Mouse (Mus musculus) embryonic facial prominence, embryonic 15.5 days (tissue): Measurements from ENCODE around the gene Ccdc124. TPM values are rescaled to one million over a fixed set of nuclear protein-coding genes. Genes with fewer than 3 reads are reported as not detected.
"Not testable (repeated sequence)": the region's sequence is repeated elsewhere in the genome, so short reads cannot be mapped to it uniquely, and the experiment has no call there.

Experiments used
- ATAC-seq: fragments of 200-750 bp; cut with Nextera tagmentation; 2 replicates; pipeline ENCODE4 v1.8.0; 2017; ENCODE audit warnings: low read depth, moderate TSS enrichment; ENCODE audit not compliant: insufficient number of reproducible peaks, low FRiP score, low TSS enrichment
- H3K27ac ChIP-seq: fragments of 300-500 bp; sonication (generic); replicated peaks from 2 replicates; pipeline ENCODE4 v1.5.1; 2015; ENCODE audit warnings: mild to moderate bottlenecking, inconsistent platforms
- H3K27me3 ChIP-seq: fragments of 300-500 bp; sonication (generic); 2 replicates; pipeline ENCODE4 v1.6.1; 2015; ENCODE audit warnings: inconsistent platforms
- H3K36me3 ChIP-seq: fragments of 300-500 bp; sonication (generic); 2 replicates; pipeline ENCODE4 v1.6.1; 2015; ENCODE audit warnings: mild to moderate bottlenecking, inconsistent platforms
- H3K4me1 ChIP-seq: fragments of 300-500 bp; sonication (generic); 2 replicates; pipeline ENCODE4 v1.6.1; 2015; ENCODE audit warnings: inconsistent platforms
- H3K4me2 ChIP-seq: fragments of 300-500 bp; sonication (generic); replicated peaks from 2 replicates; pipeline ENCODE4 v1.6.1; 2015; ENCODE audit warnings: mild to moderate bottlenecking, inconsistent platforms
- H3K4me3 ChIP-seq: fragments of 300-500 bp; sonication (generic); replicated peaks from 2 replicates; pipeline ENCODE4 v1.5.1; 2015; ENCODE audit warnings: mild to moderate bottlenecking, inconsistent platforms
- H3K9ac ChIP-seq: fragments of 300-500 bp; sonication (generic); 2 replicates; pipeline ENCODE4 v1.6.1; 2015; ENCODE audit warnings: inconsistent platforms
- H3K9me3 ChIP-seq: fragments of 300-500 bp; sonication (generic); replicated peaks from 2 replicates; pipeline ENCODE4 v1.6.1; 2016; ENCODE audit warnings: inconsistent platforms
- WGBS: fragments of 180-500 bp; shearing (Covaris S2); methylation state at CpG from one replicate; pipeline ENCODE4 v1.1.7; 2015; 5-methylcytosine and 5-hydroxymethylcytosine counted together
- polyA plus RNA-seq: library from polyadenylated mRNA; unstranded; fragments of >200 nt; fragmentation: Nextera tagmentation; extraction: Ambion mirVana; gene quantifications from 2 replicates; pipeline ENCODE4 v1.2.1, GENCODE M21; 2015

The Ccdc124 gene
- polyA plus RNA-seq, 1 experiment from 2014 or later = 99.6 TPM

DNA sequence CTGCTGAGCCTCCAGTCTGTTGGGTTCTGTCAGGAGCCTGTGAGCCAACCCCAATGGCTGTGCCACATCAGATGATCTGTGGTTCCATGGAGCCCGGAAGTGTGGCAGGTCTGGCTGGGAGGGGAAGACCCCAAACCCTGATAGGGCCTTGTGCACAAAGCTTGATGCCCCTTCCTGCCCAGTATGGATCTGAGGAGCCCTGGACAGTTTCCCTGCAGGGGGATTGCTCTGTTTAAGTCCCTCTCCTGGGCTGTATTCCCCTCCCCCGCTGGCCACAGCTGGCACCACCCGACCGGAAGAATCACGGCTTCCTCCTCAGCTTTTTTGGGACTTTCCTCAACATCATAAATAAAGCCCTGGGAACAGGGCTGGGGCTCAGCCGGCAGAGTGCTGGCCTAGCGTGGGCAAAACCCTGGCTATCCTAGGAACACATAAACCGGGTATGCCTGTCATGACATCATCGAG is 40.7 kb downstream of the Ccdc124 start:
- peaks cover 11% of the 10 kb centered on the region; the same call in 1 of the 2 replicates for H3K36me3 ChIP-seq
- H3K9ac ChIP-seq = no peak overlapping the region
- no peak for ATAC-seq
- WGBS = 52% methylated on average over 9 of the region's 9 CpGs
- peaks cover 3% of the 10 kb centered on the region for H3K4me1 ChIP-seq
- no peak overlapping the region for H3K4me3 ChIP-seq
- H3K4me2 ChIP-seq = no peak overlapping the region
- H3K27me3 ChIP-seq = no peaks in the 10 kb centered on the region
- no peak overlapping the region for H3K27ac ChIP-seq
- H3K9me3 ChIP-seq = no peaks in the 10 kb centered on the region

- H3K4me2 ChIP-seq = no peak overlapping the region
- no peak overlapping the region for H3K4me3 ChIP-seq
- no peak for ATAC-seq
- no peak overlapping the region for H3K9ac ChIP-seq
- H3K9me3 ChIP-seq = no peaks in the 10 kb centered on the region
- H3K27me3 ChIP-seq = no peaks in the 10 kb centered on the region
- peaks cover 11% of the 10 kb centered on the region; the same call in 1 of the 2 replicates for H3K36me3 ChIP-seq
- H3K27ac ChIP-seq = no peak overlapping the region
- peaks cover 3% of the 10 kb centered on the region for H3K4me1 ChIP-seq
- WGBS = 72% methylated on average over 11 of the region's 11 CpGs
Observed at GRCm38 (mm10) chr8:70832371-70832770, 41.4 kb downstream of the Ccdc124 start.

DNA sequence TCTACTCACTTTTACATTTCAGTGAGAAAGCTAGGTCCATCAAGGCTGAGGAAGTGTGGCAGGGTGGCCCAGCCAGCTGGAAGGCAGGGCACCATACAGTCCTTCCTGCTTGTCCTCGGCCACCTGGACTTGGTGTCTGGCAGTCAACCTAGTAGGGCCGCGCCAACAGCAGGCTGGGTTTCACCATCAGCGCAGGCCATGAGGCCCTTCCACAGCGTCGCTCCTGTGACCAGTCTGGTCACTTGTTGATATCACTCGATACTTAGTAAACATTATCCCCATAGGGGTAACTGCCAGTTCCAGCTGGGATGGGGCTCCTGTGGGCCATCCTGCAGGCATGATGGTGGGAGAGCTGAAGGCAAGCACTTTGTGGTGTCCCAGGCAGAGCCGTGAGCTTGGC is 42.2 kb downstream of the Ccdc124 start:
- ATAC-seq = no peak
- Histone ChIP-seq H3K4me3 (no peak overlapping the region), H3K27ac (no peak overlapping the region), H3K9me3 (no peaks in the 10 kb centered on the region), H3K36me3 (peaks cover 7% of the 10 kb centered on the region; the same call in 1 of the 2 replicates), H3K4me1 (peaks cover 3% of the 10 kb centered on the region), H3K4me2 (no peak overlapping the region), H3K9ac (no peak overlapping the region), H3K27me3 (no peaks in the 10 kb centered on the region)
- WGBS = 86% methylated on average over 8 of the region's 8 CpGs

DNA sequence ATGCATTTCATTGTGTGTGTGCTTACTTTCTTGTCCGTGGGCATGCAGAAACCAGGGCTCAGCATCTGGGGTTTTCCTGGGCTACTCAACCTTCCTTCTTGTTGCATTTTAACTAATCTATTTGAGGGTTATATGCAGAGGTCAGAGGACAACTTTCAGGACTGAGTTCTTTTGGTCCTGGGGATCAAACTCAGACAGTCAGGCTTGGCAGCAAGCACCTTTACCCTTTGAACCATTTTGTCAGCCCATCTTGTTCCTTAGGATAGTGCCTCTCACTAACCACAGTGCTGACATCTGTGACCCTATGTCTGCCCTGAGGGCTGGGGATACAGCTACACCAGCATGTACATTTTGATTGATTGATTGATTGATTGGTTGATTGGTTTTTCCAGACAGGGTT is 45.9 kb downstream of the Ccdc124 start:
- WGBS = 83% methylated on average over 1 of the region's 1 CpGs
- Histone ChIP-seq H3K36me3 (no peaks in the 10 kb centered on the region), H3K27me3 (no peaks in the 10 kb centered on the region), H3K4me3 (no peak overlapping the region), H3K9me3 (no peaks in the 10 kb centered on the region), H3K4me2 (no peak overlapping the region), H3K27ac (no peak overlapping the region), H3K9ac (no peak overlapping the region), H3K4me1 (no peaks in the 10 kb centered on the region)
- ATAC-seq = no peak

DNA sequence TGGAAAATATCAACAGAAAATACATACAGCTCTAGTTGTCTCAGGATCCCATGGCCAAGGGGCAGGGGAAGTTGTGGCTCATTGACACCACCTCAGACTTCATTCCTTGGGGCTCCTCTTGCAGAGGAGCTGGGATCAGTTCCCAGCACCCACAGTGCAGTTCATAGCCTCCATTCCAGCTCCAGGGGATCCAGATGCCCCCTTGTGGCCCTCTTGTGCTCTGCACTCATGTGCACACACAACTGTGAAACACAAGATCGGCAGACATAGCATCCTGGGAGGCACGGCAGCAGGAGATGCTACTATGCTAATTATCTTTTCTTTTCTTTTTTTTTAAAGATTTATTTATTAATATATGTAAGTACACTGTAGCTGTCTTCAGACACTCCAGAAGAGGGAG is 46.7 kb downstream of the Ccdc124 start:
- Histone ChIP-seq H3K4me3 (no peak overlapping the region), H3K27ac (no peak overlapping the region), H3K9ac (no peak overlapping the region), H3K9me3 (no peaks in the 10 kb centered on the region), H3K27me3 (no peaks in the 10 kb centered on the region), H3K4me1 (0 out of 2 replicates have a peak, but pooled peaks cover under 1% of the 10 kb centered on the region), H3K4me2 (no peak overlapping the region), H3K36me3 (no peaks in the 10 kb centered on the region)
- WGBS = 96% methylated on average over 2 of the region's 2 CpGs
- no peak for ATAC-seq

- Histone ChIP-seq H3K4me1 (peaks cover 7% of the 10 kb centered on the region; the same call in 1 of the 2 replicates), H3K4me2 (no peak overlapping the region), H3K27ac (no peak overlapping the region), H3K4me3 (no peak overlapping the region), H3K9me3 (no peaks in the 10 kb centered on the region), H3K36me3 (no peaks in the 10 kb centered on the region), H3K9ac (no peak overlapping the region), H3K27me3 (0 out of 2 replicates have a peak, but pooled peaks cover 2% of the 10 kb centered on the region)
- 75% methylated on average over 8 of the region's 8 CpGs for WGBS
- no peak for ATAC-seq
Observed at GRCm38 (mm10) chr8:70825816-70826215, 47.9 kb downstream of the Ccdc124 start.

- no peak for ATAC-seq
- Histone ChIP-seq H3K4me2 (no peak overlapping the region), H3K9ac (no peak overlapping the region), H3K4me1 (peaks cover 15% of the 10 kb centered on the region; the same call in 1 of the 2 replicates), H3K27ac (no peak overlapping the region), H3K36me3 (no peaks in the 10 kb centered on the region), H3K4me3 (no peak overlapping the region), H3K9me3 (no peaks in the 10 kb centered on the region; the same call in 1 of the 2 replicates), H3K27me3 (0 out of 2 replicates have a peak, but pooled peaks cover 7% of the 10 kb centered on the region)
- WGBS = 81% methylated on average over 7 of the region's 7 CpGs
Observed at GRCm38 (mm10) chr8:70823802-70824201, 49.9 kb downstream of the Ccdc124 start.

- not testable (repeated sequence) for H3K4me2 ChIP-seq, H3K36me3 ChIP-seq, H3K27me3 ChIP-seq, H3K27ac ChIP-seq, ATAC-seq, H3K4me3 ChIP-seq, H3K9ac ChIP-seq, H3K9me3 ChIP-seq
- WGBS = 84% methylated on average over 3 of the region's 3 CpGs
- peaks cover 15% of the 10 kb centered on the region; the same call in 1 of the 2 replicates for H3K4me1 ChIP-seq
Observed at GRCm38 (mm10) chr8:70822594-70822993, 51.1 kb downstream of the Ccdc124 start.

DNA sequence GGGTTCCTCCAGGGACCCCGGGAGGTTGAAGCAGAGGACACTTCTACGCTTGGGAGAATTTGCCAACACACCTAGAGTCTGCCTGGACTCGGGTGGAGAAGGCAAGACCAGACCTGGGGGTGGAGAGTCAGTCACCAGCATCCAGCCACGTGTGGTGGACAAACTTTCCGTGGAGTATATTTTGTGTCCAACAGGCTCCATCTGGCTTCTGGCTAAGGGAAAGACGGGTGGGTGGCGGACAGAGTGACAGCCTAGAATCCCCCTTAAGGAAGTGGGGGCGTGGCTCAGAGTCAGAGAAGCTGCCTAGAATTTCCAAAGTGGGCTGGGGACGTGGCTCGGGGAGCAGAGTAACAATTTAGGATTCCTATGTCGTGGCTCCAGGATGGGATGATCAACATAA is 51.7 kb downstream of the Ccdc124 start:
- H3K27ac ChIP-seq = no peak overlapping the region
- no peak overlapping the region for H3K4me2 ChIP-seq
- H3K4me3 ChIP-seq = no peak overlapping the region
- H3K9ac ChIP-seq = no peak overlapping the region
- peaks cover 10% of the 10 kb centered on the region for H3K27me3 ChIP-seq
- H3K36me3 ChIP-seq = no peaks in the 10 kb centered on the region
- WGBS = 29% methylated on average over 11 of the region's 11 CpGs
- ATAC-seq = no peak
- peaks cover 15% of the 10 kb centered on the region for H3K4me1 ChIP-seq
- H3K9me3 ChIP-seq = peaks cover 3% of the 10 kb centered on the region

- Histone ChIP-seq H3K27ac (no peak overlapping the region), H3K4me1 (peaks cover 20% of the 10 kb centered on the region), H3K4me2 (no peak overlapping the region), H3K4me3 (no peak overlapping the region), H3K9ac (no peak overlapping the region), H3K9me3 (peaks cover 3% of the 10 kb centered on the region), H3K27me3 (peaks cover 15% of the 10 kb centered on the region), H3K36me3 (no peaks in the 10 kb centered on the region)
- ATAC-seq = no peak
- WGBS = 14% methylated on average over 30 of the region's 30 CpGs
Observed at GRCm38 (mm10) chr8:70821399-70821962, 52.3 kb downstream of the Ccdc124 start.

- H3K9me3 ChIP-seq = peaks cover 3% of the 10 kb centered on the region
- peaks cover 23% of the 10 kb centered on the region for H3K27me3 ChIP-seq
- peak; percentile 54 for ATAC-seq
- peak overlapping the region; percentile 24; the same call in 1 of the 2 replicates for H3K4me2 ChIP-seq
- H3K9ac ChIP-seq = no peak overlapping the region
- H3K27ac ChIP-seq = no peak overlapping the region
- WGBS = 3% methylated on average over 31 of the region's 31 CpGs
- no peaks in the 10 kb centered on the region for H3K36me3 ChIP-seq
- H3K4me1 ChIP-seq = peaks cover 20% of the 10 kb centered on the region
- no peak overlapping the region for H3K4me3 ChIP-seq
Observed at GRCm38 (mm10) chr8:70820101-70820935, 53.4 kb downstream of the Ccdc124 start.
